Comparison of ENCODE assay signal across 8 mouse cellular contexts in the genomic region with DNA sequence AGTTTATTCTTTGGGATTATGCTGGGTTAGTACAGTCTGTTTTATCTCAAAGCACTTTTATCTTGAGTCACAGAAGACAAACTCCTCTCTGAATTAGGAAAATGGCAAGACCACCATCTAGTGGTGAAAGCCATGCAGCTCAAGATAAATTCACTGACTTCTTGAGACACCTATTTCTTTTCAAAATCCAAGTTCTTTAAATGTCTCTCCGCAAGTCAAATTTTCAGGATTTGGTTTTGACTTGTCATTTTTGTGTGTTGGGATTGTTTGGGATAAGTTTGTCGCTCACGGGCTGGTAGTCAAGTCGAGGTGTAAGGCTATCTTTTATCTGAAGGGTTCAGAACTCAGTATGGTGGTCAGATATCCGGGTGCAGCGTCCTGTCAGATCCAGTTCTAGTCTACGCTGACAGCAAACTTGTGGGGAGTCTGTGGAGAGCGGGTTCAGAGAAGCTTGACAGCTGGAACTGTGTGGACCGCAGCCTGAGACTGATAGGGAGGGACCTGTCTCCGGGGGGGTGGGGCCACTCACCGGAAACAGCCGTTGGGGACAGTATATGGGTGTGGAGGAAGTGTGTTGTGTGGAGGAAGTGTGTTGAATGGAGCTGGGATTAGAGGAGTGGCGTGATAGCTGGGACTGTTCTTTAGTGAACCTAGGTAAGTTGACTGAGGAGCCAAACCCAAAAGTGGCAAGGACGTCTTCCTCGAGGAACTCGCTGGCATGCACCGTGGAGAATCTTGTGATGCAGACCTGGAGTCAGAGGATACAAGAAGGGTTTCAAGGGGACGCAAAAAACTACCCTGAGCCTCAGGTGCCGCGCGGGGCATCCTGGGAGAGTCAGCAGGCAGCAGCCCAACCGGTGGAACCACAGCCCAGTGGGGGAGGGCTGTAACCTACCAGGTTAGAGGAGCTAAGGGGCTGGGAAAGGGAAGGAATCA. TPM values are rescaled to one million over a fixed set of nuclear protein-coding genes. Genes with fewer than 3 reads are reported as not detected.
DNase-seq lines count a peak whose midpoint lies in the region; ATAC-seq and TF ChIP-seq lines count a peak whose summit lies in the region.

Gene Zfp54 (plus strand): TSS at position 564 of the 936 bp plus-strand sequence.

- peak; percentile 100 for ATAC-seq in embryonic facial prominence, embryonic 14.5 days (ENCODE audit: low read depth)
- peak; percentile 99 for ATAC-seq in limb, embryonic 13.5 days (ENCODE audit: low FRiP score, low read depth)
- ATAC-seq in midbrain, embryonic 15.5 days (replicated peaks): peak; percentile 99

- 0% methylated on average over 22 of the region's 22 CpGs for WGBS in bone marrow, adult 2 months
- WGBS in embryonic facial prominence, embryonic 14.5 days: under 1% methylated on average over 22 of the region's 22 CpGs
- WGBS in limb, embryonic 13.5 days: under 1% methylated on average over 22 of the region's 22 CpGs
- 1% methylated on average over 22 of the region's 22 CpGs for WGBS in midbrain, embryonic 15.5 days

- 0 out of 2 replicates have a peak, but pooled peaks have one; percentile 18 for TF ChIP-seq POLR2A in bone marrow, adult 2 months (IDR thresholded peaks at IDR 0.05; ENCODE audit: borderline replicate concordance, control insufficient read depth, low read depth, low read length)

- peak within 1 kb of the TSS; percentile 59 for H3K9ac ChIP-seq in embryonic facial prominence, embryonic 14.5 days (ENCODE audit: low read depth, low read length)
- peak within 1 kb of the TSS; percentile 60 for H3K9ac ChIP-seq in limb, embryonic 13.5 days
- peak within 1 kb of the TSS; percentile 39 for H3K9ac ChIP-seq in midbrain, embryonic 15.5 days

- H3K4me1 ChIP-seq in bone marrow, adult 2 months (ENCODE audit: control insufficient read depth, insufficient read depth, low read length): no peaks in the 10 kb centered on the region
- no peaks in the 10 kb centered on the region for H3K4me1 ChIP-seq in embryonic facial prominence, embryonic 14.5 days (ENCODE audit: control insufficient read depth, insufficient read depth, low read length)
- H3K4me1 ChIP-seq in limb, embryonic 13.5 days: peaks cover 3% of the 10 kb centered on the region; the same call in 1 of the 2 replicates
- peaks cover 7% of the 10 kb centered on the region; the same call in 1 of the 2 replicates for H3K4me1 ChIP-seq in midbrain, embryonic 15.5 days

- peak within 1 kb of the TSS; percentile 52 for H3K27ac ChIP-seq in bone marrow, adult 2 months (ENCODE audit: control insufficient read depth, insufficient read depth, low read depth, low read length, poor library complexity)
- H3K27ac ChIP-seq in embryonic facial prominence, embryonic 14.5 days (replicated peaks; ENCODE audit: low read depth, low read length): peak within 1 kb of the TSS; percentile 71
- H3K27ac ChIP-seq in limb, embryonic 13.5 days: peak within 1 kb of the TSS; percentile 53
- H3K27ac ChIP-seq in midbrain, embryonic 15.5 days: peak within 1 kb of the TSS; percentile 65

- peak within 1 kb of the TSS; percentile 89 for H3K4me3 ChIP-seq in bone marrow, adult 2 months (replicated peaks; ENCODE audit: control insufficient read depth, low read depth, low read length)
- peak within 1 kb of the TSS; percentile 50 for H3K4me3 ChIP-seq in embryonic facial prominence, embryonic 14.5 days (ENCODE audit: low read depth, low read length)
- H3K4me3 ChIP-seq in limb, embryonic 13.5 days: peak within 1 kb of the TSS; percentile 48
- peak within 1 kb of the TSS; percentile 47 for H3K4me3 ChIP-seq in midbrain, embryonic 15.5 days

- DNase-seq in B cell, adult 2 months: peak; percentile 71 to 72
- DNase-seq in embryonic facial prominence, embryonic 14.5 days (ENCODE audit: low spot score): peak; percentile 78
- peak; percentile 62 to 75 for DNase-seq in heart, adult 9 months (ENCODE audit: low spot score in 2 of 2)
- DNase-seq in kidney, adult 9 months: peak; percentile 73
- peak; percentile 61 to 69 for DNase-seq in spleen, adult 18-20 months

- H3K36me3 ChIP-seq in embryonic facial prominence, embryonic 14.5 days (ENCODE audit: control insufficient read depth, insufficient read depth, low read length): no peaks in the 10 kb centered on the region
- H3K36me3 ChIP-seq in limb, embryonic 13.5 days: no peaks in the 10 kb centered on the region
- no peaks in the 10 kb centered on the region for H3K36me3 ChIP-seq in midbrain, embryonic 15.5 days (replicated peaks)

- no peaks in the 10 kb centered on the region for H3K9me3 ChIP-seq in embryonic facial prominence, embryonic 14.5 days (ENCODE audit: control insufficient read depth, low read length)
- H3K9me3 ChIP-seq in limb, embryonic 13.5 days: no peaks in the 10 kb centered on the region
- no peaks in the 10 kb centered on the region for H3K9me3 ChIP-seq in midbrain, embryonic 15.5 days

- H3K27me3 ChIP-seq in embryonic facial prominence, embryonic 14.5 days (replicated peaks; ENCODE audit: control insufficient read depth, insufficient read depth, low read length): no peaks in the 10 kb centered on the region
- no peaks in the 10 kb centered on the region for H3K27me3 ChIP-seq in limb, embryonic 13.5 days
- no peaks in the 10 kb centered on the region for H3K27me3 ChIP-seq in midbrain, embryonic 15.5 days (replicated peaks)

- peak; percentile 47 for TF ChIP-seq CTCF in bone marrow, adult 2 months (IDR thresholded peaks at IDR 0.05; ENCODE audit: control insufficient read depth, insufficient read depth, low read length)

- peak within 1 kb of the TSS; percentile 84 for H3K4me2 ChIP-seq in embryonic facial prominence, embryonic 14.5 days (ENCODE audit: low read depth, low read length)
- H3K4me2 ChIP-seq in limb, embryonic 13.5 days (replicated peaks): peak within 1 kb of the TSS; percentile 75
- peak within 1 kb of the TSS; percentile 82 for H3K4me2 ChIP-seq in midbrain, embryonic 15.5 days

RNA-seq across cellular contexts. Expression of gene Zfp54, which starts in this region (rescaled TPM):
- 0.77 and 4.6 TPM in 2 replicates for polyA plus RNA-seq in bone marrow, adult 2 months (2011; ENCODE audit: insufficient read depth, insufficient read length, low replicate concordance, missing spikeins)
- 5.3 and 6.0 TPM in 2 replicates for polyA plus RNA-seq in embryonic facial prominence, embryonic 14.5 days (2014; fragmentation: Nextera tagmentation; extraction: Ambion mirVana)
- polyA plus RNA-seq in limb, embryonic 13.5 days (2015; fragmentation: Nextera tagmentation; extraction: Ambion mirVana): 4.1 and 4.8 TPM in 2 replicates
- polyA plus RNA-seq in midbrain, embryonic 15.5 days (2015; fragmentation: Nextera tagmentation; extraction: Ambion mirVana): 6.0 and 6.1 TPM in 2 replicates

Comparison
In these comparisons a context has a peak if more than half of its experiments do, and no peak if none do; other contexts are left out.
1. Peak in every context shown above with its lines: DNase-seq, ATAC-seq, H3K4me3 ChIP-seq and H3K27ac ChIP-seq.